Mouse (Mus musculus): ENCODE data around the gene Scn5a.

The Scn5a gene

DNA sequence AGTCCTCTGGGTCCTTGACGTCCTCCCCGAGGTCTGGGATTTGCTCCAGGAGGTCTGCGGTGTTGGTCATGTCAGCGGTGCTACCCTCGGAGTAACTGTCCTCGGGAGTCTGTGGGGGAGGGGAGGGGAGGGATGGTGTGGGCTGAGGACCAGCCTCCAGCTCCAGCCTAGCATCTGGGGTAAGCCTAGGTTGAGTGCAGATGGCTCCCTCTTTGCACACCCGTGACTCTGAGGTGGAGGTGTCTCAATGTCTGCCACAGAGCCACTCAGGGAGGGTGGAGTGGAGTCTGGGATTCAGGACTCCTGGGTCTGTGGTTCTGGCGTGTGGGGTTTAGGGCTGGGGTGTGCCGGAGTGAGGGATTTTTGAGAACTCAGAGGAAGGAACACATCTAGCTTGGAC, 65.8 kb downstream of the Scn5a start:
- no peak for DNase-seq (ENCODE audit: extremely low spot score, low spot score)

DNA sequence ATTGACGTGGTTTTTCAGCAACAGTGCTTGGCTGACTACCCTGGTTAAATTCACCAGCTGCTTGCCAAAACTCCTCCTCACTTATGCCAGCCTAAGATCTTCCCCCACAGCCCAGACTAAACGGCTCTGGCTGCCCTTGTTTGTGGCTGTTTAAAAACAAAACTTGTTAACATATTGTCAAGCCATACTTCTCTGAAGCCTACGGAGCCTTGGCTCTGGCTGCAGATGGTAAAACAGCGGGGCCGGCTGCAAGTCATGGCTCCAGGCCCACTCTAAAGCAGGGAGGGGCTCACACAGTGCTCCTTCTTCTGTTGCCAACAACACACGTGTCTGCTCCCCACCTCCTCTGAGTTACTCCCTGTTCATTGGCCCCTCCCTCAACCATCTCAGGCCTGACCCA, 67.9 kb downstream of the Scn5a start:
- no peak for DNase-seq (ENCODE audit: extremely low spot score, low spot score)

DNA sequence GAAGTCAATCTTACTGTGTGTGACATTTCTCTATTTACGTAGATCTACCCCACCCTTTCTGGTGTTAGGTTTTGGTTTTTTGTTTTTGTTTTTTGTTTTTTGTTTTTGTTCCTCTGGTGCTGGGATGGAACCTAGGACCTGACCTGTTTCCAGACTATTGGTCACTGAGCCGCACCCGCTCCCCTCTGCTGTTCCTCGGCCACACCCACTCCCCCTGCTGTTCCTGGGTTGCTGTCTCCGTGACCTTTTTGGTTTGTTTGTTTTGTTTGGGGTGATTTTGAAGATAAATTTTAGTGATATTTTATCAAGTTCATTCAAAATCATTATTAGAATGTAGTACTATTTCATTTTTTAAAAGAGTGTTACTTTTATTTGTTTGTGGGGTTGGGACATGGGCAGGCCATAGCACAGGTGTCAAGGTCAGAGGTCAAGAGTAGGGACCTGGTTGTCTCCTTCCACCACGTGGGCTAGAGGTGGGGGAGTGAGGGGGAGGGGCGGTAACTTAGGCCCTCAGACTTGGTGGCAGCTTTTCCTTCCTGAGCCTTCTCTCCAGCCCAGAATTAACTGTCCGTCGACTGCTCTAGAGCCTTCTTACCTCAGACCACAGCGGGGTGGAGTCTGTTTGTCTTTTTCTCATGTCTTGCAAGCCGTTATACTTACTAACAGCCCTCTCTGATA, 73.7 kb downstream of the Scn5a start:
- DNase-seq (ENCODE audit: extremely low spot score, low spot score), result no peak

DNA sequence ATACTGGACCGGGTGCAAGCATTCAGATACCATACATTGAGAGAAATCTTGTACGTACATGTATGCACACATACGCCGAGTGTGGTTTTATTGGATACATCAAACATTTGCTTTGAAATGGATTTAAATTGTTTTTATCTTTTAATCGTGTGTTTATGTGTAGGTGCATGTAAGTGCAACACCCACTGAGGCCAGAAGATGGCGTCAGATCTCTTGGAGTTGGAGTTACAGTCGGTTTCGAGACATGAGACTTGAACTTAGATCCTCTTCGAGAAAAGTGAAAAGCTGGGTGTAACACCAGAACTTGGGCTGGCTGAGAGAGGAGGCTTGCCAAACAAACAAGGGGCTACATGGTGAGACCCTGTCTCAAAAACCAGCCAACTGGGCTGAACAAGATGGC, 75.2 kb downstream of the Scn5a start:
- DNase-seq (ENCODE audit: extremely low spot score, low spot score), result no peak

DNA sequence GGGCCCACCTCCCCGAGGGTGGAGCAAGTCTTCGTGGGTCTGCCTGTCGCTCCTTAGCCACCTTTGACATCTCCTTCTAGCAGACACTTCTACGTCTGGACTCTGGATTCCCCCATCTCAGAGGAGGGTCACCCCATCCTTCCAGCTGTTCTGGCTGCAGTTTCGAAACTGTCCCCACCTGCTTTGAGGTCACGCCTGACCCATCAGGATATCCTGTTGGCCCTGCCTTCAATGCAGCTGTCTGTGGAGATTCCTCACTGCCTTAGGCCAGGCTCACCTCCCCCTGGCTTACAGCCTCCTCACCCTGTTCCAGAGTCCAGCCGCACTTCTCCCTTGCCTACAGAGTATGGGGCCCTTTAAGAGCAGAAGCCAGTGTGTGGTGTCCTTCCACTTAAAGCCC, 79.9 kb downstream of the Scn5a start:
- no peak for DNase-seq (ENCODE audit: extremely low spot score, low spot score)

DNA sequence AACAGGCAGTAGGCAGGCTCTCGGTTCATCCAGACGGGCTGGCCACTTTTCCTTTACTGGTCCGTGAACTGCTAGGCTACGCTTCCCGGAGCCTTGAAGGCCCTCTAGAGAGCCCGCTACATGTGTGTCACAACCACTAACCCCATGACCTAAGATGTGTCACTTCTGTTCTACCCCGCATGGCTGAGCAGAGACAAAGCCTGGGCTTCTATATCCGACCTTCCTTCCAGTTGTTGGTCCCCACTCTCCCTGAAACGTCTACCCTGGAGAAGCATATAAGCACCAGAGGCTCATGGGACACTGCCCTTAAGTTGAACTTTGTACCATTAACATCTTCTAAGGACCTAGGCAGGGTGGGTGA, 80.6 kb downstream of the Scn5a start:
- DNase-seq (ENCODE audit: extremely low spot score, low spot score), result no peak

DNA sequence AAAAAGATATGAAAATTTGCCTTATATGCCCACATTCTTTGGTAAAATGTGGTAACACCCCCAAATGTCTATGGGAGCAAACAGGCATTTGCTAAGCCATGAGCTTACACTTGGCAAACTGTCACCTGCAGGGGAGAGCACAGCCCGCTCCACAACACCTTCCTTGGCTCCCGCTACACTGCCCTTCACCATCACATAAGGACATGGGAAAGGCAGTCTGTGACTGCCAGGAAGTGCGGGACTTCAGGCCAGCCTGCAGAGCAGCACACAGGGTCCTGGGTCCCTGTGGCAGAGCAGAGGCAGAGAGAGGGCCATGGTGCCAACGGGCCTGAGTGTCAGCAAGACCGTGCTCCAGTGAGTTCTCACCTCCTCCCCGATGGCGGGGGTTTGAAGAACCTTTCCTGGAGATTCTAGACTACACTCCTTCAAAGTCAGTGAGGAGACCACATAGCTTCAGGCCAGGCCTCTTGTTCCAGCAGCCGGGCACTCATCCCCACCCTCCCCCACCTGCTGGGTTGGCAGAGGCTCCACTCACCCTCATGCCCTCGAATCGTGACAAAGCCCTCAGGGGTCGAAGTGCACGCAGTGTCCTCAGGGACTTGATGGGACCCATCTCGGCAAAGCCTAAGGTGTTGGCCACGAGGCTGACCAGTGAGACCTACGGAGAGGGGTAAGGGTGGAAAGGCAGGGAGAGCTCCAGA, 81.1 kb downstream of the Scn5a start:
- no peak for DNase-seq (ENCODE audit: extremely low spot score, low spot score)

DNA sequence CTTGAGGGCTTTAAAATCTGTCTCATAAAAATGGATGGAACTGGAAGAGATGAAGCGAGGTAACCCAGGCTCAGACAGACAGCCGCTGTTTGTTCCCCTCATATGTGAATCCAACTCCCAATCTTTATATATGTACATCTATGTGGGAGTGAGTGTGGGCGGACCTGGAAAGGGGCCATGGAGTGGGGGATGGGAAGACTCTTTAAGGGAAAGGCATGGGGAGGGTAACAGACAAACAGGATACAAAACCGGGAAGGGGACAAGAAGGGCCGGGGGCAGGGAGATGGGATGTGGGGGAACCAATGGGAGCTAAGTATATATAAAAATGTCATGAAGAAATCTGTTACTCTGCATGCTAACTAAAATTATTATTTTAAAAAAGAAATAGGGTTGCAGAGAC, 81.9 kb downstream of the Scn5a start:
- no peak for DNase-seq (ENCODE audit: extremely low spot score, low spot score)

DNA sequence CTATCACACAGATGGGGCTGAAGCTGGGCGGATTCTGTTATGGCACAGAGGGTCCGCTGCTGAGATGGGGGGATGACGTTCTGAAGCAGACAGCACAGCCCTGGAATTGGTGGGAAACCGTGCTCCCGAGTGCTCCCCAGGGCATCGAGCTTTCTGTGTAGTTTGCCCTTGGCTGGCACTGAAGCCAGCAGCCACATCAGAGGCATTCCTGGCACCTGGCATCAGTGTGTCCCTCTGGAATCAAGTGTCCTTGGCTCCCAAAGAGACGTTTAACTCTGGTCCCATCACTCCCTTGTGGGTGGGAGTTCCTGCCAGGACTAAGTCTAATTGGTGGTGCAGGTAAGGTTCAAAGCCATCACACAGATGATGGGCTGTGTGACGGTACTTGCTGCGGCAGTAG, 82.5 kb downstream of the Scn5a start:
- no peak for DNase-seq (ENCODE audit: extremely low spot score, low spot score)

DNA sequence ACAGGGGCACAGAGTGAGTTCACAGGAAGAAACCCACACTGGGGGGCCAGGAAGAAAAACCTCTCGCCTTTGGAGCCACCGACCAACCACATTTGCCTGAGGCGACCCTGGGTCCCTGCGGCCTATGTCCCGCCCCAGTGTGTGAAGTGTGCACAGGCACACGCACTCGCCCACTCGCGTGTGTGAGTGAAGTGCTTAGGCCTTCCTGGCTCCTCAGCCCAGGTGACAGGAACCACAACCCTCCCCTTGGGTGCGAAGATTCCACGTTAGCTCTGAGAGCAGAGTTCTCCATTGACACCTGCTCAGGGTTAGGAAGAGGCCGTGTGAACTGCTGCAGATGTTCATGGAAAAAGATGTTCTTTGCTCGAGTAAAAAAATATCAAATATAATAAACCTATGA, 93.9 kb downstream of the Scn5a start:
- DNase-seq (ENCODE audit: extremely low spot score, low spot score), result no peak

DNA sequence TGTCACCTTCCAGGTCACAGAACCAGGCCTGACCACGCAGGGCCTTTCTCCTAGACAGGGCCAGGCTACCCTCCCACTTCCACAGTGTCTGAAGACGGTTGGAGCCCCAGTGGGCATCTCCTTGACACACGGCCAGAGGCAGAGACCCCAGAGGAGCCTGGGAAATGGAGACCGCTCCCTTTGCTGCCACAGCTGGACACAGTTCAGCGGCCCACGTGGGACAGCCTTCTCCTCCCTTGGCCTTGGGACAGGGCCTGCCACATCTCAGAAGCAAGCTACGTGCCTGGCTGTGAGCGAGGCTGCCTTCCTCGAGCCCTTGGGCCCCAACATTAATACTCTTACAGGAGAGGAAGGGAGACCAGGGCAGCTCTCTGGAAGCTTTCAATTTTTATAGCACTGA, 94.4 kb downstream of the Scn5a start:
- DNase-seq (ENCODE audit: extremely low spot score, low spot score), result no peak

DNA sequence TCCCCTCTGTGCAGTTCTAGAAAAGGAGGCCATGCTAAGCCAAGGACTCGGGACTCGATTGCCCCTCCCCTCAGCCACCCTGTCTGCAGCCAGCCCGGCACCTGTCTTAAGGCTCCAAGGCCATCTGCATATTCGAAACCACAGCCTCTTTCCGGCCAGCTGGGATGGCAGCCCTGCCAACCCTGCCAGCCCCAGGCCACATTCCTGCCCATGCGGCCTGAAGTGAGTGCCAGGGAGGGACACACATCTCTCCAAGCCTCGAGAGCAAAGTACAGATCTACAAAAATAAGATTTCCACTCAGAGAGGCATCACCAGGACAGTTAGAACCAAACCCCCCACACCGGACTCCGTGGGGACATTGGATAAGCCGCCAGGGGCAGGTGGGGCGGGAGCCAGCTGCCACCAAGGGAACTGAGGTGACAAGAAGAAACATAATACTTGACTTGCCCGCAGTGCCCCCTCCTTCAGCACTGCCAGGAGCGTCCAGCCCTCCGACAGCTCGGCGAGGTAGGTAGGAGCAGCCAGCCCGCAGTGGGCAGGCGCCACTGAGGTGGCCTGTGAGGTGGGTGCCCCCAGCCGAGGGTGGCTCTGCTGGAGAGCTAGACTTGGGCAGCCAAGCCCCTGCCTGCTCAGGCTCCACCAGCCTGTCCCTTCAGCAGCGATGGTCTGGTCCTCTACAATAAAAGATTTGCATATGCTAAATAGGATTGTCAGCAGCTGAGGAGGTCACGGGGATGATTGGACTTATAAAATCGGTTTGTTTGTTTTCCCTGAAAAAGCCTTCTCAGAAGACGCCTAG, 95.1 kb downstream of the Scn5a start:
- DNase-seq (ENCODE audit: extremely low spot score, low spot score), result no peak

DNA sequence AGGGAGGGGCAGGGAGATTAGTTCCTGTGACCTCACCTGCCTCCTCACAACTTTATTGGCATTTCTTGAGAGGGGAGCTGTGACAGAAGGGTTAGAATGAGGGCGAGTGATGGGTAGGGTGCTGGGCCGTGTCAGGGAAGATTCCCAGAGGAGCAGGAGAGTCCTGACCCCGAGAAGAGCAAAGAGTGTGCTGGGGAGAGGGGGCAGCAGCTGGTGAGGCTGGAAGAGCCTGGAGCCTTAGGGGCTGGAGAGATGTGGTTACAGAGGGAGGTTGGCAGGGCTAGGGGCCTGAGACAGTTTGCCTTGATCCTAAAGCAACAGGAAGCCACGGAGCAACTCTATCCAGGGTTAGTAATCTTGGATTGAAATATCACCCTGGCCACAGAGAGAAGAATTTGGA, 97.2 kb downstream of the Scn5a start:
- no peak for DNase-seq (ENCODE audit: extremely low spot score, low spot score)

DNA sequence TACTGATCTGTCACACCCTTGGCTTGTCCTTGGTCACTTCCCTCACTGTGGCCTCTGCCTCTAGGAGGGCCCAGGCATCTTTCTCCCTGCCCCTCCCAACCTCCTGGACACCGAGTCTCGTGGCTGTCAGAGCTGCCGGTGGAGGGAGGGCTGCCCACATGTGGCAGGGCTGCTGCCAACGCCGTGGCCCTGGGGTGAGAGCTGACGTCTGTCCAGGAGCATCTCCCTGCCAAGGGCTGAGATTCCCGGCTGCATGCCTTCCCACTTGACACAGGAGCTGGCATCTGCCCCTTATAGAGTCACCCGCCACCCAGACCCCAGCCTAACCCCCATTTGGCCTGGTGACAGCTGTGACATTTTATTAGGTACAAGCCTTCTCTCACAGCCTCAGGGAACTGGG, 99.5 kb downstream of the Scn5a start:
- DNase-seq (ENCODE audit: extremely low spot score, low spot score), result no peak

DNA sequence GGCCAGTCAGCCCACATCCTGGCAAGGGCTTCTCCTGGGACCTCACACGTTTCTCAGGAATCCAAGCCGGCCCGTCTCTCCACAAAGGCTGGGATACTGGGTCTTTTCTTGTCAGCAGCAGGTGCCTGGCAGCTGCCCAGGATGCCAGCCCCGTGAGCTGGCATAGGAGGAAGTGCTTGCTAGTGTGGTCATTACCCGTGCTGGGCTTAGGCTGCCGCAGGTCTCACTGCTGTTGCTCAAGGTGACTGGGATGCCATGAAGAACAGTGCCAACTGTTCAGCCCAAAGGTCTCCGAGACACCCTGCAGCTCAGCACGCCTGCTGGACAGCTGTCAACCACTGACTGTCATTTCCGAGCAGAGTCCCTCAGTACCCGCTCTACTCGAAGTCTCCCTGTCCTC, 100.5 kb downstream of the Scn5a start:
- no peak for DNase-seq (ENCODE audit: extremely low spot score, low spot score)

DNA sequence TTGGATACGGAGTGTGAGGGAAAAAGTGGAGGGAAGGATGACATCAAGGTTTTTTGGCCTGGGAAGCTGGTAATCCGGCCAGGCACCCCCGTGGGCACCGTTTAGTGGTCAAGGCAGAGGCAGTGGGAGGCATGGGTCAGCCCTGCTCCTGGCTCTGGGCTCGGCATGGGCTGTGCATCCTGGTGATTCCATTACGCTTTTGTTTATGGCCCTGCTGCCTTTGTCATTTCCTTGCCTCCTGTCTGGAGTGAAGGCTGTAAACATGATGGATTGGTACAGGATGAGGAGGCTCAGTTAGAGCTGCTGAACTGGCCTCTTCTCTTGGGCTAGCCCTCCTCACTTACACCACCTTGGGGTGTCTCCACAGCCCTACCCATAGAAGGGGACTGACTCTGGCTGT, 101.1 kb downstream of the Scn5a start:
- no peak for DNase-seq (ENCODE audit: extremely low spot score, low spot score)

DNA sequence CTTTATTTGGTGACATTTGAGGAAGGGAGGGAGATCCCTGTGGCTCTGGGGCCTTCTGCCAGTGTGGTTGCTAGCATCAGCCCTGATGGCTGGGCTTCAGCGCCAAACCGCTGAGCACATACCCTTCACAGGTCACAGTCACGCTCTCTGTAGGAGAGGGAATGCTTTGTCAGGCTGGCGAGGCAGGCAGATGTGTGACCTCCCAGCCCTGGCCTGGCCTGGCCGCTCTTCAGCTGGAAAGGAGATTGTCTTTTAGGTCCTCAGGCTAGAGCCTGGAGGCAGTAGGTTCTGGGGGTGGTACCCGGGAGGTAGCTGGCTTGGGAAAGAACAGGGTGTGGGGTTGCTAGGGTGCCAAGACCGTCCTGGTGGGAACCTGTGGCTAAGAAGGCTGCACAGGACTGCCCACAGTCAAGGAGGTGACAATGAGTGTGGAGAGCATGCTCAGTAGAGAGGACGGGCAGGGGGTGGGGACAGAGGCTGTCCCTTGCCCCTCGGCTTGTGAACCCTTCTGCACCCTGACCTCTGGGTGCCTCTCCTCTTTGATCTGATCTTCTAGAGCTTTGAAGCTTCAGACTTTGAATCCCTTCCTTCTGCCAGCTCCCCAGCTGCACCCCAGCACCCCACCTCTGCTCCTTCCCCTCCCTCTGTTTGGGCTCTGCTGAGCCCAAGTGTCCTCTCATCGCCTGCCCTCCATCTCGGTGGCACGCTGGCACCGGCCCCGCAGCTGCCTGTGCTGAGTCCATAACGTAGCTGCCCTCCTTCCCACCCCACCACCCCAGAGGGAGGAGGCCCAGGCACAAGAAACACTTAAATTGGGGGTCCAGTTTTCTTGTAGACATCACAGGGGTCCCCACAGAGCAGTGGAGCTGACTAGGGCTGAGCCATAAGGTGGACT, 103.9 kb downstream of the Scn5a start:
- no peak for DNase-seq (ENCODE audit: extremely low spot score, low spot score)

DNA sequence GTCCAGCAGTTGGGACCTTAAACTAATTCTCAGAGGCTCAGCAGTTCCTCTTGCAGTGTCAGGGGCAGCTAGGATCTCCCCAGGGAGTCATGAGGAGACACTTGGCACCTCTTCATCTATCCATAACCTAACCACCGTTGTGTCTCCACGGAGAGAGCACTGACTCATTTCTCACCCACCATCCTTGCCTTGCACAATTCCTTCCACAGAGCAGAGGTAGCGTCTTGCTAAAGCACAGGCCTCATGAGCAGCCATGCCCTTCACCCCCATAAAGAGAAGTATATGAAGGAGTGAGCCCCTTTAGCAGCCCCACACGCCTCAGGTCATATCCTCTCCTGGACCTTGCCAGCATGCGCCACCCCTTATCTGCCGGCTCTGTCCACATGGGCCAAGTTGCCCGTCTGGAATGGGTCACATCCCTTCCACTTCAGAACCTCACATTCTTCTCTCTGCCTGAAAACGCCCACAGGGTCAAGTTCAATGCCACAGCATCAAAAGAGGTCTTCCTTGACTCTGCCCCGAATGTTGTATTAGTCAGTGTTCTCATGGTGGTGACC, 105.1 kb downstream of the Scn5a start:
- no peak for DNase-seq (ENCODE audit: extremely low spot score, low spot score)

DNA sequence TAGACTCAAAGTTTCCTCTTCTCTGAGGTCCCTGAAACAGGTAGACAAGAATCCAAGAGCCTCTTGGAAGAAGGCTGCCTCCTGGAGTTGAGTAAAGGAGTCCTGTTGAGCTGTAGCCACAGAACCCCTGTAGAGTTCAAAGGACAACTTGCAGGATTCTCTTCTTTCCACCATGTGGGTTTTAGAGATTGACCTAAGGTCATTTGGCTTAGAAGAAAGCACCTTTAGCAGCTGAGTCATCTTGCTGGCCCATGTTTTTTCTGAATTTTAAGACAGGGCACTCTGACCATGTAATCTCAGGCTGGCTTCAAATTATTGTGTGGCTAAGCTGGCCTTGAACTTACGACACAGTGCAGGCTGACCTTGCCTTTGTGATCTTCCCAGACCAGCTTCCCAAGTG, 105.8 kb downstream of the Scn5a start:
- no peak for DNase-seq (ENCODE audit: extremely low spot score, low spot score)

DNA sequence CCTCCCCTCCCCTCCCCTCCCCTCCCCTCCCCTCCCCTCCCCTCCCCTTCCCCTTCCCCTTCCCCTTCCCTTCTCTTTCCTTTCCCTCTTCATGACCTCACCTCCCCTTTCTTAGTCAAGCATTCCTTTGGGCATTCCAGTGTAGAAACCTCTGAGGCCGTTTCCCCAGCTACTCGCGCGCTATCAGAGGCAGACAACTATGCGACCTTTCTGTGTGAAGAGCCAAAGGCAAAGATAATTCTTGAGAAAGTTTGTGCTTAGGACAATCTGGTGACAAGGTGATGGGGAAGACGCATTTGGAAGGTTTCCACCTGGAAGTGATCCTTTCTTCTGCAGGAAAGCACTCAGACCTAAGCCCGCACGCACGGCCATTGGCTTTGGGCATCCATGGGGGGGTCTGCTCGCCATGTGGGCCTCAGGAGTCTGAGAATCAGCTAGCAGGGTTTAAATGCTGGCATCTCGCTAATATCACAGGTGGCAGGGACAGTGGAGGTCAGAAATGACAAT, 106.4 kb downstream of the Scn5a start:
- no peak for DNase-seq (ENCODE audit: extremely low spot score, low spot score)

DNA sequence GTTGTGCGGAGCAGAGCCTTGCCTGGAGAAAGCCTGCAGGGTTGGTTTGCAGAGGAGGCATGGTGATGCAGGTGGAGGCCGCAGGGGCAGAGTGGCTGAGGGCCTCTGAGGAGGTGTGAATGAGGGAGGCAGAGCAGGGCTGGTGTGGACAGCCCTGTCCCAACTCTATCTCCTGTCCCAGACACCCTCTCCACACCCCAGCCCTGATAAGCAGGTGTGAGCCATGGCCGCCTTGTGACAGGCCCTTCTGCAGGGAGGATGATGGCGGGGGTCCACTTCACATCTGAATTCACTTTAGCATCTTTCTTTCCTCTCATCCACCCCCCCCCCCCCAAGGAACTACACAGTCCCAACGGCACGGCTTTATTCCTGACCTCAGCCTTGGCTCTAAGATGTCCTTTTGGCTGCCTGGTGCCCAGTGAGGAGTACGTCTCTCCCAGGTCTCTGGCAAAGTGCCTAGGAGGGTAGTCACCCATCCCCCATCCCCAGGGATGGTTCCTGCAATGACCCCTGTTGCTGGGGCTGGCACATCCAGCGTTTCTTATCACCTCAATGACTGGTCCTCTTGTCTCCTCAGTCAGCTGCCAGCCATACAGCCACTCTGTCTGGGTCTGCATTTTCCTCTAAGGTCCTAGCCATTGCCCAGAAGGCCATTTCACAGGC, 109.0 kb downstream of the Scn5a start:
- no peak for DNase-seq (ENCODE audit: extremely low spot score, low spot score)
